Mouse (Mus musculus): ENCODE results near the gene Cdk6. TPM values are rescaled to one million over a fixed set of nuclear protein-coding genes. Genes with fewer than 3 reads are reported as not detected.

The Cdk6 gene
- total and polyA plus RNA-seq, 3 experiments = 40.4 to 171 (median 50.8) TPM

DNA sequence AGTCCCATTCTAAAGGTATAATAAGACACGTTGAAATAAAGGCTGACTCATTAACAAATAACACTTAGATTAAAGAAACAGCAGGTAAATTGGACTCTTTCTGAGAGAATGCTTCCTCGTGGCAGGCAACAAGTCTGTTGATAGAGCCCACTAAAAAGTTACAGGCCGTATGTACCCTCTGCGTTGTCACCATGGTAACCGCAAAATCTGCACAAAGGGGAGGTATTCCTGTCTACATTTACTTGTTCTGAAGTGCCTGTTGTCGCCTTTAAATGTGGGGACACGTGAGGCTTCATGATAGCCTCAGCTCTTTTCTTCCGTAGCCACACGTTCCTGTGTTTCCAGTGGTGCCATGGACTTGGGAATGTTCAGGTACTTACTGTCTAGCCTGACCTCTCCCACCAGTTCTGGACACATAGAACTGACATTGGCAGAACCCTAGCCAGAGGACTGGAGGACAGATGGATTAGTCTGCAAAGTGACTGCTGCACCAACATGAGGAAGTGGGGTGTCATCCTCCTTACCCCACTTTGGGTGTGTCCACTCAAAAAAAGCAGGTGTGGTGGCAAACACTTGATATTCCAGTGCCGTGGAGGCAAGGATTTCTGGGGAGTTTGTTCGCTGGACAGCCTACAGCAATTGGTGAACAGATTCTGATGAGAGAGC, 55.8 kb downstream of the Cdk6 start:
- H3K4me2 ChIP-seq (ENCODE audit: insufficient read depth, low read depth, poor library complexity, severe bottlenecking) = no peak overlapping the region
- TF ChIP-seq CHD1 (IDR thresholded peaks at IDR 0.05; ENCODE audit: low read depth, low read length) (no peak), ETS1 (conservative IDR thresholded peaks at IDR 0.05; ENCODE audit: low read depth, low read length) (no peak), BHLHE40 (IDR thresholded peaks at IDR 0.05; ENCODE audit: low read depth, low read length) (no peak), HCFC1 (IDR thresholded peaks at IDR 0.05; ENCODE audit: low read depth, low read length) (no peak), ELF1 (IDR thresholded peaks at IDR 0.05; ENCODE audit: low read depth, low read length) (no peak), POLR2AphosphoS2 (IDR thresholded peaks at IDR 0.05; ENCODE audit: low read depth, low read length) (no peak), ZKSCAN1 (IDR thresholded peaks at IDR 0.05; ENCODE audit: borderline replicate concordance, low read depth, low read length) (no peak), PAX5 (IDR thresholded peaks at IDR 0.05; ENCODE audit: low read length) (no peak), UBTF (IDR thresholded peaks at IDR 0.05; ENCODE audit: low read depth, low read length) (no peak), TCF12 (IDR thresholded peaks at IDR 0.05; ENCODE audit: low read depth, low read length) (no peak), MEF2A (IDR thresholded peaks at IDR 0.05; ENCODE audit: borderline replicate concordance, low read depth, low read length) (no peak), CTCF (conservative IDR thresholded peaks at IDR 0.05 in 1 of 2, IDR thresholded peaks at IDR 0.05 in 1 of 2; ENCODE audit: low read depth in 2 of 2, low read length in 2 of 2) (no peak), IRF4 (IDR thresholded peaks at IDR 0.05; ENCODE audit: low read depth, low read length) (no peak), ZC3H11A (IDR thresholded peaks at IDR 0.05; ENCODE audit: low read depth, low read length) (no peak)
- no peak overlapping the region for H3K4me3 ChIP-seq (replicated peaks in 1 of 3; ENCODE audit: low read depth in 2 of 3, low read length in 2 of 3, poor library complexity in 1 of 3)
- no peak for DNase-seq (ENCODE audit: extremely low read depth)
- no peak overlapping the region for H3K27ac ChIP-seq (ENCODE audit: insufficient read depth, low read depth)
- no peaks in the 10 kb centered on the region for H3K9me3 ChIP-seq (replicated peaks; ENCODE audit: low read length)
- peaks cover 71% of the 10 kb centered on the region for H3K79me2 ChIP-seq (replicated peaks; ENCODE audit: control insufficient read depth, extremely low read depth, insufficient read depth, poor library complexity, severe bottlenecking)
- peaks cover 3 to 13% of the 10 kb centered on the region in 2 experiments; a peak in 2 of 4 replicates for H3K4me1 ChIP-seq (ENCODE audit: control insufficient read depth in 1 of 2, insufficient read depth in 2 of 2)
- H3K9ac ChIP-seq (ENCODE audit: insufficient read depth, low read depth) = no peak overlapping the region
- dilution Hi-C loops (cut with MboI; ENCODE audit: extremely low pct_ligation_motif_present, extremely low pct_unique_long_range_greater_than_20kb, low sequenced_read_pairs) = no loop called here
- H3K36me3 ChIP-seq (replicated peaks in 1 of 2; ENCODE audit: control insufficient read depth in 1 of 2, insufficient read depth in 1 of 2, low read length in 1 of 2) = peaks cover 46 to 78% of the 10 kb centered on the region in 2 experiments
- no peaks in the 10 kb centered on the region for H3K27me3 ChIP-seq (replicated peaks)
- in situ Hi-C loops (cut with MboI; ENCODE audit: low pct_ligation_motif_present, low pct_unique_long_range_greater_than_20kb, low sequenced_read_pairs) = no loop called here

DNA sequence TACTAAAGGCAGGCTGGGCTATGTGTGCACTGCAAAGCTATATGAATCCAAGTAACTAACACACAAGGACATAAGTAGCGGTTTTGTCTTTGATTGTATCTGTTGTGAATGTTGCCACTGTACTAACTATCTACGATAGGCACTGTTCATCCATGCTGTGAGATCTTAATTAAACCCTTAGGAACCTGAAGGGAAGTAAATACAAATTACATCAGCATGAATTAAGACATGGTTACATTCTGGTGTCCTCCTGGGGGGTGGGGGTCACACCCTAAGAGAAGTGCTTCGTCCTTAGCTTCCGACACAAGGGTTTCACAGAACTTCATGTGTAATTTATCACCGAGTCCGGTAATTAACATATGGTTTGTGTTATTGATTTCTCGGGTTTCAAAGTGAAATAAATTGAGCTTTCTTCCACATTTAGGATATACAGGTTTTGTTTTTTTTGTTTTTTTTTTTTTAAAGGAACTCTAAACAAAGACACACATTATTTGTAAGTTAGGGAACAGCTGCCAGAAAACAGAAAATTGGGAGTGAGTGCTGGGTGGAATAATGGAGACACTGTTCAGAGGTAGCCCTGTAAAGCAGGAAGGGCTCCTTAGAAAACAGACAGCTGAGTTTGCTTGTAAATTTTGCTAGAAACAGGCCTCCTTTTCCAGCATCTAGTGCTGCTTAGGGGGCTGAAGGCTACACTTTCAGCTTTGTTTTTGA, 58.7 kb downstream of the Cdk6 start:
- in situ Hi-C loops (cut with MboI; ENCODE audit: low pct_ligation_motif_present, low pct_unique_long_range_greater_than_20kb, low sequenced_read_pairs) (no loop called here), dilution Hi-C loops (cut with MboI; ENCODE audit: extremely low pct_ligation_motif_present, extremely low pct_unique_long_range_greater_than_20kb, low sequenced_read_pairs) (no loop called here)
- DNase-seq (ENCODE audit: extremely low read depth) = no peak
- Histone ChIP-seq H3K9me3 (replicated peaks; ENCODE audit: low read length) (no peaks in the 10 kb centered on the region), H3K4me3 (replicated peaks in 1 of 3; ENCODE audit: low read depth in 2 of 3, low read length in 2 of 3, poor library complexity in 1 of 3) (no peak overlapping the region), H3K9ac (ENCODE audit: insufficient read depth, low read depth) (no peak overlapping the region; the same call in 1 of the 2 replicates), H3K36me3 (replicated peaks in 1 of 2; ENCODE audit: control insufficient read depth in 1 of 2, insufficient read depth in 1 of 2, low read length in 1 of 2) (peaks cover 37 to 55% of the 10 kb centered on the region in 2 experiments), H3K79me2 (replicated peaks; ENCODE audit: control insufficient read depth, extremely low read depth, insufficient read depth, poor library complexity, severe bottlenecking) (peaks cover 77% of the 10 kb centered on the region), H3K4me2 (ENCODE audit: insufficient read depth, low read depth, poor library complexity, severe bottlenecking) (no peak overlapping the region), H3K27me3 (replicated peaks) (no peaks in the 10 kb centered on the region), H3K4me1 (ENCODE audit: control insufficient read depth in 1 of 2, insufficient read depth in 2 of 2) (peaks cover 3 to 17% of the 10 kb centered on the region in 2 experiments; a peak in 1 of 4 replicates), H3K27ac (ENCODE audit: insufficient read depth, low read depth) (no peak overlapping the region)
- TF ChIP-seq KAT2A (IDR thresholded peaks at IDR 0.05; ENCODE audit: insufficient replicate concordance, low read length) (no peak), UBTF (IDR thresholded peaks at IDR 0.05; ENCODE audit: low read depth, low read length) (no peak), CTCF (conservative IDR thresholded peaks at IDR 0.05 in 1 of 2, IDR thresholded peaks at IDR 0.05 in 1 of 2; ENCODE audit: low read depth in 2 of 2, low read length in 2 of 2) (no peak), MAX (IDR thresholded peaks at IDR 0.05; ENCODE audit: low read length) (no peak), GABPA (IDR thresholded peaks at IDR 0.05; ENCODE audit: insufficient replicate concordance, low read depth, low read length) (no peak), ELF1 (IDR thresholded peaks at IDR 0.05; ENCODE audit: low read depth, low read length) (no peak), USF1 (IDR thresholded peaks at IDR 0.05; ENCODE audit: low read depth, low read length) (no peak), NRF1 (IDR thresholded peaks at IDR 0.05; ENCODE audit: low read depth, low read length) (no peak), ZNF384 (IDR thresholded peaks at IDR 0.05; ENCODE audit: low read depth, low read length) (no peak), SIN3A (IDR thresholded peaks at IDR 0.05; ENCODE audit: low read length) (no peak), BHLHE40 (IDR thresholded peaks at IDR 0.05; ENCODE audit: low read depth, low read length) (no peak), ETS1 (conservative IDR thresholded peaks at IDR 0.05; ENCODE audit: low read depth, low read length) (no peak), JUND (conservative IDR thresholded peaks at IDR 0.05; ENCODE audit: low read depth, low read length) (no peak), ZMIZ1 (IDR thresholded peaks at IDR 0.05; ENCODE audit: low read depth, low read length) (no peak), E2F4 (IDR thresholded peaks at IDR 0.05; ENCODE audit: insufficient replicate concordance, low read depth, low read length) (no peak), PAX5 (IDR thresholded peaks at IDR 0.05; ENCODE audit: low read length) (no peak), MYC (IDR thresholded peaks at IDR 0.05; ENCODE audit: low read depth, low read length) (no peak)

Measured in CH12.LX (cell line).